18 mouse cellular contexts compared by ENCODE assay signal in genomic region chr7:31123697-31124096, GRCm38 (mm10). TPM values are rescaled to one million over a fixed set of nuclear protein-coding genes. Genes with fewer than 3 reads are reported as not detected.
"Had no signal": no experiment of that assay in that cellular context is flagged by ENCODE, and none has a peak within 500 bp of the region (broad histone marks: within the 10 kb centered on the region; RNA-seq: fewer than 3 reads in every experiment).

No protein-coding gene starts in this region.

- H3K27ac ChIP-seq: liver, embryonic 13.5 days; neural tube, embryonic 12.5 days; neural tube, embryonic 15.5 days; stomach, embryonic 15.5 days had no signal

- H3K4me3 ChIP-seq: liver, embryonic 13.5 days; neural tube, embryonic 12.5 days; neural tube, embryonic 15.5 days; stomach, embryonic 15.5 days had no signal

- DNase-seq: kidney, adult 9 months; kidney, postnatal 14 days; kidney, postnatal 4 days; liver, embryonic 13.5 days; lung, adult 2 months; lung, postnatal 14 days; lung, postnatal 4 days; midbrain, embryonic 14.5 days; right cerebral cortex, postnatal 25 days; spleen, adult 18-20 months; thymus, postnatal 25 days had no signal

RNA-seq across cellular contexts. Expression of gene Scn1b, which starts 3.1 kb away (rescaled TPM):
- total RNA-seq: megakaryocyte-erythroid progenitor cell, adult 5-6 weeks had no signal

RNA-seq across cellular contexts. Expression of gene Fxyd3, which starts 47.2 kb away (rescaled TPM):
- total RNA-seq: left cerebral cortex, postnatal 10 days; left cerebral cortex, postnatal 36 days; megakaryocyte progenitor cell, adult 5-6 weeks; megakaryocyte-erythroid progenitor cell, adult 5-6 weeks had no signal
